8 mouse cellular contexts compared by ENCODE assay signal in the genomic region with DNA sequence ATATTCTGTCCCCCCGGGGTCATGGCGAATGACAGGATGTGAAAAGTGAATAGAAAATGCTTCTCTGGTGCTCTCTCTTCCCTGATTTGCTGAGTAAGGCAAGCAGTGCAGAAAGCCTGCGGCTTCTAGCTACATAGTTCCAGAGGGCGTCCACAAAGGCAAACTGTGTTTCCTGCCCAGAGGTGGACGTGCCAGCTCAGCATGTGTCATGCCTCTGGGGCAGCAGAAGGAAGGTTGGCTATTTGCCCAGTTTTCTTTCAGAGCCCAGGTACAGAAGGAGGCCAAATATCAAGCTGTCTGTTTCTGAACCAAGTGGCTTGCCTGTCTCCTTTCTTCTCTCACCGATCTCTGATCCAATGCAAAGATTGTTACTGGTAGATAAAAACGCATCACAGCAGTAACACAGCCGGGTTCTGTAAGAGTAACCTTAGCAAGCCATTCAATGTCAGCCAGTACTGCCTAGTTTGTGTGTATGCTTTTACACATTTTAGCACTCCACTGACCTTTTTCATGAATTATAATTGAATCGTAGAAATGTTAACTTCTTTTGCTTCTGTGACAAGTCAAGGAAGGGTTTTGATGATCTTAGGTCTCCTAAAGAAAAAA.
DNase-seq lines count a peak whose midpoint lies in the region; ATAC-seq lines count a peak whose summit lies in the region.

No protein-coding gene starts in this region.

- peak; percentile 53 to 75 for DNase-seq in adrenal gland, adult (ENCODE audit: inconsistent age in 2 of 2, low spot score in 1 of 2)
- DNase-seq in adrenal gland, postnatal 4 days (ENCODE audit: low spot score in 2 of 2): no peak
- peak; percentile 4 for DNase-seq in testis, postnatal 14 days (ENCODE audit: low spot score)
- no peak for DNase-seq in testis, postnatal 10 days (ENCODE audit: low spot score)
- DNase-seq in layer of hippocampus, adult 9-10 months (ENCODE audit: low spot score): no peak
- DNase-seq in layer of hippocampus, postnatal 14 days (ENCODE audit: low spot score in 2 of 2): no peak

- H3K9ac ChIP-seq in hindbrain, embryonic 12.5 days: no peak overlapping the region
- H3K9ac ChIP-seq in neural tube, embryonic 14.5 days (replicated peaks; ENCODE audit: low read depth, low read length): no peak overlapping the region

- no peaks in the 10 kb centered on the region for H3K27me3 ChIP-seq in hindbrain, embryonic 12.5 days
- H3K27me3 ChIP-seq in neural tube, embryonic 14.5 days (ENCODE audit: control insufficient read depth, insufficient read depth, low read length): no peaks in the 10 kb centered on the region

- no peak overlapping the region for H3K4me3 ChIP-seq in hindbrain, embryonic 12.5 days
- no peak overlapping the region for H3K4me3 ChIP-seq in neural tube, embryonic 14.5 days (ENCODE audit: low read depth, low read length)

- WGBS in hindbrain, embryonic 12.5 days: 64% methylated on average over 9 of the region's 9 CpGs
- 67% methylated on average over 9 of the region's 9 CpGs for WGBS in neural tube, embryonic 14.5 days

- ATAC-seq in hindbrain, embryonic 12.5 days (ENCODE audit: low FRiP score): 0 out of 2 replicates have a peak, but pooled peaks have one; percentile 56
- ATAC-seq in neural tube, embryonic 14.5 days (ENCODE audit: low read depth): peak; percentile 72; the same call in 1 of the 2 replicates

- H3K36me3 ChIP-seq in hindbrain, embryonic 12.5 days: no peaks in the 10 kb centered on the region
- no peaks in the 10 kb centered on the region for H3K36me3 ChIP-seq in neural tube, embryonic 14.5 days (ENCODE audit: control insufficient read depth, insufficient read depth, low read length)

- H3K27ac ChIP-seq in hindbrain, embryonic 12.5 days: peak overlapping the region; percentile 23; the same call in 1 of the 2 replicates
- no peak overlapping the region for H3K27ac ChIP-seq in neural tube, embryonic 14.5 days (ENCODE audit: low read depth, low read length)

- no peaks in the 10 kb centered on the region for H3K9me3 ChIP-seq in hindbrain, embryonic 12.5 days (replicated peaks)
- H3K9me3 ChIP-seq in neural tube, embryonic 14.5 days (ENCODE audit: control insufficient read depth, low read length): no peaks in the 10 kb centered on the region

- H3K4me2 ChIP-seq in hindbrain, embryonic 12.5 days (replicated peaks): 0 out of 2 replicates have a peak overlapping the region, but pooled peaks have one; percentile 13
- no peak overlapping the region for H3K4me2 ChIP-seq in neural tube, embryonic 14.5 days (ENCODE audit: low read depth, low read length)

- peaks cover 3% of the 10 kb centered on the region; the same call in 1 of the 2 replicates for H3K4me1 ChIP-seq in hindbrain, embryonic 12.5 days
- H3K4me1 ChIP-seq in neural tube, embryonic 14.5 days (ENCODE audit: control insufficient read depth, insufficient read depth, low read length): no peaks in the 10 kb centered on the region

Comparison
In these comparisons a context has a peak if more than half of its experiments do, and no peak if none do; other contexts are left out.
1. DNase-seq: peak in adrenal gland, adult (2 of 2) and testis, postnatal 14 days (single experiment); none in adrenal gland, postnatal 4 days (0 of 2), testis, postnatal 10 days (single experiment), layer of hippocampus, adult 9-10 months (single experiment) and layer of hippocampus, postnatal 14 days (0 of 2).